Mouse (Mus musculus) lung, postnatal 0 days (tissue): Measurements from ENCODE around the gene Dnajc28. TPM values are rescaled to one million over a fixed set of nuclear protein-coding genes. Genes with fewer than 3 reads are reported as not detected.
"Not testable (repeated sequence)": the region's sequence is repeated elsewhere in the genome, so short reads cannot be mapped to it uniquely, and the experiment has no call there.

ENCODE experiments used
- ATAC-seq: fragments of 200-750 bp; cut with Nextera tagmentation; 2 replicates; pipeline ENCODE4 v1.8.0; 2017; ENCODE audit warnings: moderate library complexity
- DNase-seq: peaks from one replicate; pipeline ENCODE4 v3.0.0-alpha.2; 2016; ENCODE audit warnings: low spot score
- H3K27ac ChIP-seq: fragments of 300-500 bp; sonication (generic); 2 replicates; pipeline ENCODE4 v1.5.1; 2014; ENCODE audit warnings: antibody characterized with exemption, mild to moderate bottlenecking, low read length, mixed read lengths
- H3K27me3 ChIP-seq: fragments of 300-500 bp; sonication (generic); replicated peaks from 2 replicates; pipeline ENCODE4 v1.6.1; 2014; ENCODE audit warnings: low read length, mixed read lengths; ENCODE audit not compliant: insufficient read depth
- H3K36me3 ChIP-seq: fragments of 300-500 bp; sonication (generic); 2 replicates; pipeline ENCODE4 v1.6.1; 2014; ENCODE audit warnings: low read length, mixed read lengths; ENCODE audit not compliant: insufficient read depth
- H3K4me1 ChIP-seq: fragments of 300-500 bp; sonication (generic); 2 replicates; pipeline ENCODE4 v1.6.1; 2014; ENCODE audit warnings: antibody characterized with exemption, low read depth, low read length, mixed read lengths; ENCODE audit not compliant: insufficient read depth
- H3K4me2 ChIP-seq: fragments of 300-500 bp; sonication (generic); replicated peaks from 2 replicates; pipeline ENCODE4 v1.6.1; 2014; ENCODE audit warnings: low read depth, mild to moderate bottlenecking, low read length, moderate library complexity, mixed read lengths
- H3K4me3 ChIP-seq: fragments of 300-500 bp; sonication (generic); 2 replicates; pipeline ENCODE4 v1.5.1; 2014; ENCODE audit warnings: low read depth, low read length
- H3K9ac ChIP-seq: fragments of 300-500 bp; sonication (generic); replicated peaks from 2 replicates; pipeline ENCODE4 v1.6.1; 2014; ENCODE audit warnings: low read depth, mild to moderate bottlenecking
- H3K9me3 ChIP-seq: fragments of 300-500 bp; sonication (generic); 2 replicates; pipeline ENCODE4 v1.6.1; 2016; ENCODE audit warnings: low read length, mixed read lengths
- CTCF ChIP-seq: IDR thresholded peaks from 2 replicates; pipeline ENCODE4 v1.5.1; 2016; ENCODE audit warnings: antibody characterized with exemption, mild to moderate bottlenecking
- EP300 ChIP-seq: IDR thresholded peaks from 2 replicates; pipeline ENCODE4 v1.6.1; 2016; ENCODE audit warnings: antibody characterized with exemption, mild to moderate bottlenecking, control low read depth
- WGBS: fragments of 180-500 bp; shearing (Covaris S2); extraction: QIAGEN DNeasy Blood & Tissue Kit; methylation state at CpG from one replicate; pipeline ENCODE4 v1.1.7; 2014; 5-methylcytosine and 5-hydroxymethylcytosine counted together
- polyA plus RNA-seq: library from polyadenylated mRNA; unstranded; fragments of >200 nt; fragmentation: Nextera tagmentation; extraction: Ambion mirVana; gene quantifications from 2 replicates; pipeline ENCODE4 v1.2.1, GENCODE M21; 2015

Dnajc28 gene
- polyA plus RNA-seq, 1 experiment from 2014 or later: 6.2 TPM

- H3K9me3 ChIP-seq: no peaks in the 10 kb centered on the region
- DNase-seq: peak; percentile 100
- H3K27ac ChIP-seq: peak within 1 kb of the TSS; percentile 100
- WGBS: under 1% methylated on average over 69 of the region's 70 CpGs
- peak within 1 kb of the TSS; percentile 95 for H3K4me2 ChIP-seq
- peaks cover 8% of the 10 kb centered on the region; the same call in 1 of the 2 replicates for H3K36me3 ChIP-seq
- peaks cover 9% of the 10 kb centered on the region; the same call in 1 of the 2 replicates for H3K4me1 ChIP-seq
- ATAC-seq: peak; percentile 96
- no peaks in the 10 kb centered on the region for H3K27me3 ChIP-seq
- TF ChIP-seq EP300: no peak; the same call in 1 of the 2 replicates
- 0 out of 2 replicates have a peak, but pooled peaks have one; percentile 17 for TF ChIP-seq CTCF
- H3K9ac ChIP-seq: peak within 1 kb of the TSS; percentile 93
- peak within 1 kb of the TSS; percentile 78 for H3K4me3 ChIP-seq
These were observed 28.8 kb upstream of the Dnajc28 start, which contains the start of gene Son for GRCm38 (mm10) chr16:91647461-91648219. Gene Son (plus strand): TSS chr16:91647506.

- Histone ChIP-seq H3K36me3 (peaks cover under 1% of the 10 kb centered on the region; the same call in 1 of the 2 replicates), H3K4me1 (peaks cover 9% of the 10 kb centered on the region; the same call in 1 of the 2 replicates), H3K27ac (peak within 1 kb of the TSS; percentile 100), H3K4me3 (peak within 1 kb of the TSS; percentile 78), H3K9me3 (no peaks in the 10 kb centered on the region), H3K4me2 (peak within 1 kb of the TSS; percentile 95), H3K27me3 (no peaks in the 10 kb centered on the region), H3K9ac (peak within 1 kb of the TSS; percentile 93)
- peak; percentile 97 for DNase-seq
- ATAC-seq: peak; percentile 89
- WGBS: 2% methylated on average over 56 of the region's 59 CpGs
- TF ChIP-seq EP300 (no peak), CTCF (no peak)
These were observed 28.0 kb upstream of the Dnajc28 start, which contains the start of gene Gart for GRCm38 (mm10) chr16:91646681-91647419. Gene Gart (minus strand): TSS chr16:91646952.

GRCm38 (mm10) chr16:91645995-91646602 is 27.3 kb upstream of the Dnajc28 start:
- Histone ChIP-seq H3K4me2 (peak overlapping the region; percentile 95), H3K9ac (peak overlapping the region; percentile 93), H3K4me1 (peaks cover 9% of the 10 kb centered on the region; the same call in 1 of the 2 replicates), H3K27ac (peak overlapping the region; percentile 100), H3K27me3 (no peaks in the 10 kb centered on the region), H3K36me3 (no peaks in the 10 kb centered on the region; the same call in 1 of the 2 replicates), H3K9me3 (no peaks in the 10 kb centered on the region), H3K4me3 (peak overlapping the region; percentile 78)
- WGBS: under 1% methylated on average over 11 of the region's 11 CpGs
- TF ChIP-seq EP300: no peak
- peak; percentile 40 for TF ChIP-seq CTCF
- peak; percentile 40 for DNase-seq
- ATAC-seq: no peak

GRCm38 (mm10) chr16:91645420-91645819 is 26.6 kb upstream of the Dnajc28 start:
- H3K27me3 ChIP-seq, H3K4me1 ChIP-seq, DNase-seq, ATAC-seq, H3K9ac ChIP-seq, H3K9me3 ChIP-seq, H3K4me3 ChIP-seq, H3K36me3 ChIP-seq, H3K4me2 ChIP-seq, H3K27ac ChIP-seq: not testable (repeated sequence)
- no CpG with 5 or more reads among the region's 2 CpGs for WGBS

- no peak for ATAC-seq
- Histone ChIP-seq H3K27me3 (no peaks in the 10 kb centered on the region), H3K9ac (no peak overlapping the region), H3K36me3 (no peaks in the 10 kb centered on the region; the same call in 1 of the 2 replicates), H3K4me3 (no peak overlapping the region), H3K4me2 (no peak overlapping the region), H3K4me1 (peaks cover 9% of the 10 kb centered on the region; the same call in 1 of the 2 replicates), H3K27ac (no peak overlapping the region), H3K9me3 (no peaks in the 10 kb centered on the region)
- no peak for DNase-seq
- TF ChIP-seq CTCF (no peak), EP300 (no peak)
- WGBS: 89% methylated on average over 2 of the region's 2 CpGs
These were observed 26.1 kb upstream of the Dnajc28 start for GRCm38 (mm10) chr16:91644901-91645300.

GRCm38 (mm10) chr16:91640171-91640570 is 21.3 kb upstream of the Dnajc28 start:
- H3K9ac ChIP-seq: no peak overlapping the region
- H3K27ac ChIP-seq: no peak overlapping the region
- DNase-seq (no peak), ATAC-seq (no peak)
- WGBS: 93% methylated on average over 8 of the region's 8 CpGs
- H3K4me1 ChIP-seq: no peaks in the 10 kb centered on the region
- no peak overlapping the region for H3K4me3 ChIP-seq
- TF ChIP-seq CTCF (no peak), EP300 (no peak)
- H3K9me3 ChIP-seq: no peaks in the 10 kb centered on the region
- H3K27me3 ChIP-seq: no peaks in the 10 kb centered on the region
- H3K4me2 ChIP-seq: no peak overlapping the region
- peaks cover 15% of the 10 kb centered on the region; the same call in 1 of the 2 replicates for H3K36me3 ChIP-seq
